Mouse (Mus musculus) lung, postnatal 0 days (tissue): ENCODE measurements around the gene Hist3h2a.

Experiments used
- CTCF ChIP-seq: IDR thresholded peaks from 2 replicates; pipeline ENCODE4 v1.5.1; 2016; ENCODE audit warnings: antibody characterized with exemption, mild to moderate bottlenecking
- EP300 ChIP-seq: IDR thresholded peaks from 2 replicates; pipeline ENCODE4 v1.6.1; 2016; ENCODE audit warnings: antibody characterized with exemption, mild to moderate bottlenecking, control low read depth

DNA sequence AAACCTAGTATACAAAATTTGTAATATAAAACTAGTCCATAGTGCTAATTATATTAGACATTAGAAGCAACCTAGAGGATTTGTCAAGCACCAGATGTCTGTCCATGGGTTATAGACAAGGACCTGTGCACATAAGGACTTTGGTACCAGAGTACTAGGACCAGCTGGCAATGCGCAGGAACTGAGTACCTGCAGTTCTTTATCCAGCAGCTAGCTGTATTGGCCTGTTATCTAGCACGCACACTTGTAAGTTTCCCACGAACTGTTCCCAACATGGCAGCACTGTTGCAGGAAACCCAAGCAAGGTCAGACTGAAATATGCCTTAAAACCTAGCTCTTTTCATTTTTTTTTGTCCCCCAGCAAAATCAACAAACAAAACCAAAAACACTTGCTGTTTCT, 24.2 kb upstream of the Hist3h2a start:
- TF ChIP-seq CTCF (no peak), EP300 (no peak)
